Mouse (Mus musculus): ENCODE results near the gene Rad50. TPM values are rescaled to one million over a fixed set of nuclear protein-coding genes. Genes with fewer than 3 reads are reported as not detected.

Gene Rad50
- total RNA-seq, 2 experiments from 2014 or later: 3.5 to 4.8 TPM

GRCm38 (mm10) chr11:53637046-53637802 lies 69.9 kb downstream of the Rad50 start:
- no peak for DNase-seq
- intact Hi-C loops (cut with DNase I): no loop called here

- intact Hi-C loops (cut with DNase I): no loop called here
- DNase-seq: no peak
Observed at GRCm38 (mm10) chr11:53636183-53636646, 70.9 kb downstream of the Rad50 start.

GRCm38 (mm10) chr11:53635590-53636182 lies 71.4 kb downstream of the Rad50 start:
- DNase-seq: no peak
- intact Hi-C loops (cut with DNase I): no loop called here

DNA sequence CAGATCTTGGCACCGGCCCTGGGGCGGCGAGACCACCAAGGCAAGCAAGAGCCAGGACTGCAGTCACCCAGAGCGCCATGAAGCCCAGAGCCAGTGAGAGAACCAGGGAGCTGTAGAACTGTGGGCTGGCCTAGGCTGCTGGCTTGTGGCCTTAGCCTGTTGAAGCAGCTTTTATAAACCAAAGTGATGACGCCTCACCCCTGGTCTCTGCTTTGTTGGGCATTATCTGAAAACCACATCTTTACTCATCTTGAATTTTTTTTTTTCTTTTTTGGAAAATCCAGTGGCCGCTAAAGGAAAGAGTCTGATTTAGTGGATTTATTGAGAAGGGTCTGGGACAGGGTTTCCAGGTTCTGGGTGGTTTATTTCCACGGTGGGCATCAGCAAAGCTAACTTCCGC lies 72.6 kb downstream of the Rad50 start, which contains the start of gene Il13:
TSS of gene Il13 (minus strand) at position 147 of the 400 bp plus-strand sequence.
- DNase-seq: no peak
- intact Hi-C loops (cut with DNase I): no loop called here

DNA sequence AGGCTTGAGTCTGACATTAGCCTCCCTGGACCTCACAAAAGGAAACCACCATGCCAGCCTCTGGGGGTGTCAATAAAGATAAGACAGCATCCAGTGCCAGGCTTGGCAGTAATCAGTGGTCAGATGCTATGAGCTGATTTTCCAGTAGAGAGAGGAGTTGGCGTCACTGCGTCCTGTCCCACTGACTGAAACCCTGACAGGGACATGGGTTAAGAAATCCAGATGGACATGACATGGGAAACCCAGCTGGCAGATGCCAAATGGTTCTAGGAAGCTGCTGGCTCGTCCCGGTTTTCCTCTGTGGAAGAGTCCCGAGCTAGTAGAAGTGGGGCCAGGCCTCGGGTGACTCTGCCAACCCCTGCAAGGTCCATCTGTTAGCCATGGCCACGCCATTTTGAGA lies 73.5 kb downstream of the Rad50 start:
- intact Hi-C loops (cut with DNase I): no loop called here
- DNase-seq: no peak

DNA sequence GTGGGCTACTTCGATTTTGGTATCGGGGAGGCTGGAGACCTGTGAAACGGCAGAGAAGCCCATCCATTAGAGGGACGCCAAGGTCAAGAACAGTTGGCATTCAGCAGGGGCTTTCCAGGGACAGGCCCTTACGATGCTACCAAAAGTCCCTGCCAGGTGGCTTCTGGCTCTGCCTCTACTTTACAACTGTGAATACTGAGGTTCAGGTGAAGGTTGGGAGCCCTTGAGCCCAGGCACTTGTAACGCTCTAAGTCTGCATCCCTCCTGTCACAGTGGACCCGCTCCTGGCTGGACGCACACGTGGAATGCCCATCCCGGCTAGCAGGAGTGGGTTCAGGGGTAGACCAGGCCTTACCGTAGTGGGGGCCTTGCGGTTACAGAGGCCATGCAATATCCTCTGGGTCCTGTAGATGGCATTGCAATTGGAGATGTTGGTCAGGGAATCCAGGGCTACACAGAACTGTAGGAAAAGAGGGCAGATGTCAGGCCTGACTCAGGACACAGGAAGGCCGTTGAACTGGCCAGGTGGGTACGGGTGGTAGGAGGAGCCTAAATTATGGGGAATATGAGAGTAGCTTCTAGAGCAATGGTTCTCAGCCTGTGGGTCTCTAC lies 74.9 kb downstream of the Rad50 start:
- intact Hi-C loops (cut with DNase I): no loop called here
- DNase-seq: no peak

- peak in 1 of 2 experiments; percentile 58 for DNase-seq
- intact Hi-C loops (cut with DNase I): loop anchor here (2.0 kb wide), 1 partner anchor 157 kb away; the partner anchor contains the start of gene Gm9837
Observed at GRCm38 (mm10) chr11:53627859-53628258, 79.3 kb downstream of the Rad50 start.

GRCm38 (mm10) chr11:53626802-53627373 lies 80.2 kb downstream of the Rad50 start:
- DNase-seq: no peak
- intact Hi-C loops (cut with DNase I): no loop called here

DNA sequence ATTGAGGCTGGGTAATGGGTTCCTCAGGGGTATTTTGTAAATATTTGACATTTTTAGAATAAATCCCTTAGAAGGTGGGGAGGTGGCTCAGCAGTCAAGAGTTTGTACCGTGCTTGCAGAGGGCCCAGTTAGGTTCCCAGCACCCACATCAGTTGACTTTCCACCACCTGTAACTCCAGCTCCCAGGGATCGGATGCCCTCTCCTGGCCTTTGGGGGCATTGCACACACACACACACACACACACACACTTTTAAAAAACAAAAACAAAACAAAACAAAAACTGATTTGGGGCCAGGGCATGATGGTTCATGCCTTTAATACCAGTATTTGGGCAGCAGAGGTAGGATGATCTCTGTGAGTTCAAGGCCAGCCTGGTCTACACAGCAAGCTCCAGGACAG lies 83.0 kb downstream of the Rad50 start:
- intact Hi-C loops (cut with DNase I): no loop called here
- DNase-seq: no peak

DNA sequence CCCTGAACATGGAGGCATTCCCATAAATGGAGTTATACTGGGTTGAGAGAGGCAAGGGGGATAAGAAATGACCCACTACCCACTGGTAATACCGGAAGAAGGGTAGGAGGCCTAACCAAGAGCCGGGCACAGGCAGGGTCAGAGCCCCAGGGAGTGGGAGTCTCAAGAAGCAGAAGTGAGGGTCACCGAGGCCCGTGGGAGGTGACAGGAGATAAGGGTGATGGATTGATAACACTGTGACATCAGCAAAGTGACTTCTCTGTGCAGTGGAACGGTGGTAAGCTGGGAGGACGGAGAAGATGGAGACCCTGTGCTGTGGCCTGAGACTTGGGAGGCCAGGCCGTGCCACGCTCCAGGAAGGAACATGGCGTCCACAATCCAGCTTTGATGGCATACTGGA lies 83.5 kb downstream of the Rad50 start:
- intact Hi-C loops (cut with DNase I): no loop called here
- no peak for DNase-seq

GRCm38 (mm10) chr11:53622440-53622806 lies 84.7 kb downstream of the Rad50 start:
- intact Hi-C loops (cut with DNase I): no loop called here
- no peak for DNase-seq

DNA sequence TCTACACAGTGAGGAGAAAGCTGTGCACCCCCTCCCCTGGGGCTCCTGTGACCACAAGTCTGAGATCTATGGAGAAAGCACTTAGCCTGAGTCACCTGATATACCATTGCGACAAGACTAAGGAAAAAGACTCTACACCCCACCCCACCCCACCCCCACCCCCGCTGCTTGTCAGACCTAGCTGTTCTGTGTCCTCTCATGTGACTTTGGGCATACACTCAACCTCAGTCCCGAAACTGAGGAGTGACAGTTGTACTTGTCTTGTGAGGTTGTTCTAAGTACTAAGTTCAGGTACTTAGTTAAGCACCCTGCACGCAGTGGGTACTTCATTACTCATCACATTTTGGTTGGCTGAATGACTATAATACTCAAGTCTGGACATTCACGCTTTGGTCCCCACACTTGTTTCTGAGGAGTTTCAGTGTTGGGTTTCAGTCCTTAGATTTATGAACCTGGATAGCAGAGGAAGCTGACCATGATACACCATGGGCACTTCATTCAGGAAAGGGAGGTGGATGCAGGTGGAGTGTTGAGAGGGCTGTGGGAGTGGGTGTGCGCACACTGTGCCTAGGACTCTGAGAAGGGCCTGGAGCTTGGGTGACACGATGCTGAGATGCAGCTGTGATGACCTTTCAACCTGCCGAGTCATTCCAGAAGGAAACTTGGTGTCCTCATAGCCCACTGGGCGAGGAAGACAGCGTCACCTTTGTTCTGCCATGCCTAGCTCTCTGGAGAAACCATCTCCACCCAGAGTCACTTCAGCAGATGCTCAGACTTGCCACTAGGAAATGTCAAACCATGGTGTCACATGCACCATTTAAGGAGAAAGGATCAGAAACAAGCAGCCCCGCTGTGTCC lies 85.3 kb downstream of the Rad50 start:
- intact Hi-C loops (cut with DNase I): no loop called here
- DNase-seq: no peak

DNA sequence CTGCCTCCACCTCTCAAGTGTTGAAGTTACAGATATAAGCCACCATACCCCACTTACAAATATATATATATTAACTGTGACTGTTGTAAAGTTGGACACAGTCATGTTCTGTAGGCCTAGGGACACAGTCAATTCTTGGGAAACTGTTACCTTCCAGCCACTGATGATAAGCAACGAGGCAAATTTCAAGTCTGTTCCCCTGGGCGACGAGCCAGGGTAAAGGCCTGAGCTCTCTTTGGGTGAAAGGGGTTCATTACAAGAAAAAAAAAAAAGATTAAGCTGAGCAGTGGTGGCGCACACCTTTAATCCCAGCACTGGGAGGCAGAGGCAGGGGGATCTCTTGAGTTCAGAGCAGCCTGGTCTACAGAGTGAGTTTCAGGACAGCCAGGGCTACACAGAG lies 87.0 kb downstream of the Rad50 start:
- intact Hi-C loops (cut with DNase I): no loop called here
- DNase-seq: no peak

- intact Hi-C loops (cut with DNase I): no loop called here
Observed at GRCm38 (mm10) chr11:53619428-53619827, 87.7 kb downstream of the Rad50 start.

GRCm38 (mm10) chr11:53618619-53619198 lies 88.4 kb downstream of the Rad50 start, which contains the start of gene Il4:
TSS of gene Il4 (minus strand) at chr11:53618669.
- DNase-seq: no peak
- intact Hi-C loops (cut with DNase I): no loop called here

More at GRCm38 (mm10) chr11:53619428-53619827, 87.7 kb downstream of the Rad50 start:
- no peak for DNase-seq

GRCm38 (mm10) chr11:53617562-53618109 lies 89.5 kb downstream of the Rad50 start:
- intact Hi-C loops (cut with DNase I): no loop called here
- DNase-seq: no peak

- intact Hi-C loops (cut with DNase I): no loop called here
- no peak for DNase-seq
Observed at GRCm38 (mm10) chr11:53616748-53617558, 90.2 kb downstream of the Rad50 start.

- intact Hi-C loops (cut with DNase I): no loop called here
- DNase-seq: no peak
Observed at GRCm38 (mm10) chr11:53615575-53615974, 91.5 kb downstream of the Rad50 start.

DNA sequence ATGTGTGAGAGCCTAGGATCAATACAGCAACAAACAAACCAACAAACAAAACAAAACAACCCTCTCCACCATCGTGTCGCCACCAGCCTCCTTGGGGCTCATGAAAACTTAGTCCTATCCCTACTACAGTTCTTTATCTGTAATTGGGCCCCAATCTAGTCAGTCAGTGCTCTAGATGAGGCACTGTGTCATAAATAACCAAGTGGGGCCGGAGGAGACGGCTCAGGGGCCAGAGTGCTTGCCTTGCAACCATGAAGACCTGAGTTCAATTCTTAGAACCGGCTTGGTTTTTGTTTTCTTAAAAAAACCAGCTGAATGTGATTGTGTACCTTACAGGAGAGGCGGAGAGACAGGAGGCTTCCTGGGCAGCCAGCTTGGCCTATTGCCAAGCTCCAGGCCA lies 91.9 kb downstream of the Rad50 start:
- intact Hi-C loops (cut with DNase I): no loop called here
- no peak for DNase-seq

Data from gastrocnemius, postnatal 36 days (tissue).